Mouse (Mus musculus) embryonic fibroblast, embryonic 13.5 days (primary cell): ENCODE measurements around the gene Ccrl2.

Source experiments
- CTCF ChIP-seq: IDR thresholded peaks from 2 replicates; pipeline ENCODE4 v1.5.1; 2011; ENCODE audit warnings: mild to moderate bottlenecking, control low read depth, low read length, moderate library complexity, borderline replicate concordance; ENCODE audit not compliant: insufficient read depth
- POLR2A ChIP-seq: IDR thresholded peaks from 2 replicates; pipeline ENCODE4 v1.6.1; 2011; ENCODE audit warnings: low read depth, mild to moderate bottlenecking, control low read depth, low read length, moderate library complexity

DNA sequence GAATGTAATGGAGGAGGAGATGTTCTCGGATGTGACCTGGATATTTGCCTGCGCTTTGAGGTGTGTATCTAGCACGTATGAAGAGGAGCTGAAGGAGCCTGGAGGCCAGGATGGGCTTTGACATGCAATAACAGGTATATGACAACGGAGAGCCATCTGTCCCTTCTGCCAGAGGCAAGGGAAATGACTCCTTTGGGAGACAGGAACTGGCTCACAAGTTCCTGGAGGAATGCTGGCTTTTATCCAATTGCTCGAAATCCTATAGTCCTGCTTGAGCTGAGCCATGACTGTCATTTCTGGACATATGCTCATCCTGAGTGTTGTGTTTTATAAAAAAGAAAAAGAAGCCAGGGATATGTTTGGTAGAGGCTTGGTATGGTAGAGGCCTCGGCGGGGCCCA lies 31.6 kb upstream of the Ccrl2 start:
- no peak for TF ChIP-seq CTCF
- no peak for TF ChIP-seq POLR2A
